Mouse (Mus musculus) ovary, postnatal 14 days (tissue): ENCODE measurements around the gene Lck.

Experiments
- DNase-seq: peaks from one replicate; pipeline ENCODE4 v3.0.0; 2022; ENCODE audit warnings: low spot score

The Lck gene

DNA sequence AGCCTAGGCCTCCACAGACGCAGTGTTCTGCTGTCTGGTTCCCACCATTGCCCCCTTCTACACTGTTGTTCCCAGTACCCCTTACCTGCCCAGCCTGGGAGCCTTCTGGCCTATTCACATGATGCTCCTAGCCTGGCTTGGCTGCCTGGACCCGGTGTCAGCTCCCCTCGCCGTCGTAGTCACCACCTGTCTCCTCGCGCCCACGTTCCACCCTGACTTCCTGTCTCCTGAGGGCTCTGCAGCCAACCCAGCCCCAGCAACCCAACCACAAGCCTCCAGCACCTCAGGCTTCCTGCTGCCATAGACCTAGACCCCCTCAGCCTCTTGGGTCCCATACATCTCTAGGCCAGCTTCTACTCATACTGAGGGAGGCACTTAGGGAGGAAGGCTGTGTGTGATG lies at the start of gene Lck:
Gene Lck, minus strand, starts transcription at position 212 of the 400 bp plus-strand sequence.
- DNase-seq: no peak

DNA sequence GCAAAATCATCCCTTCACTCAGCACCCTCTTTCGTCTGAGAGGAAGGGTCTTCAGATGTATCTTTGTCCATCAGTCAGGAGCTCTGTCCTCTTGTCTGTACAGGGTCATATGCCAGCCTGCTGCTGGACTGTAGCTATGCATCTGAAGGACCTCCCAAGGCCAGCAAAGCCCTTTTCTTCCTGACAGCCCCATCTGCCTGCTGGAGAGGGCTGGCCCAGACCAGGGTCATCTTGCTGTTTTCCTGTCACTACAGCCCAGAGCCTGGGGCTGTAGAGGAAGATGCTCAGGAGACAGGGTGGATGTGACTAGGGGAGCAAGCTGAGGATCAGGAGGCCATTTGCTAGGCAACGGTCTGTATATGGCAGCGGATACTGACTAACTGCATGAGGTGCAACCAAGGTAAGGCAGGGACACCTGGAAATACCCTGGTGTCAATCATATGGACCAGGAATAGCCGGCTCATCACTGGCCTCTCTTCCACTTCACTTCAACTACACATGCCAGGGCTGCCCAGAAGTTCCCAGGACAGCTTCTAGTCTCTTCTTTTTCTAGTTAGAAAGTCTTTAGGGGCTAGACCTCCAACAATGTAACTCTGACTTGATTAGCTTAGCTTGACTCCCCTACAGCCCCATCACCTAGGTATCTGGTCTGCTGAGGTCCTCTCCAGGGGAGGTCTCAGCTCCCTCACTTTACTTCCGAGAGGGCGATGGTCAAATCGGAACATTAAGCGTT lies 49.5 kb upstream of the Lck start:
- DNase-seq: no peak

DNA sequence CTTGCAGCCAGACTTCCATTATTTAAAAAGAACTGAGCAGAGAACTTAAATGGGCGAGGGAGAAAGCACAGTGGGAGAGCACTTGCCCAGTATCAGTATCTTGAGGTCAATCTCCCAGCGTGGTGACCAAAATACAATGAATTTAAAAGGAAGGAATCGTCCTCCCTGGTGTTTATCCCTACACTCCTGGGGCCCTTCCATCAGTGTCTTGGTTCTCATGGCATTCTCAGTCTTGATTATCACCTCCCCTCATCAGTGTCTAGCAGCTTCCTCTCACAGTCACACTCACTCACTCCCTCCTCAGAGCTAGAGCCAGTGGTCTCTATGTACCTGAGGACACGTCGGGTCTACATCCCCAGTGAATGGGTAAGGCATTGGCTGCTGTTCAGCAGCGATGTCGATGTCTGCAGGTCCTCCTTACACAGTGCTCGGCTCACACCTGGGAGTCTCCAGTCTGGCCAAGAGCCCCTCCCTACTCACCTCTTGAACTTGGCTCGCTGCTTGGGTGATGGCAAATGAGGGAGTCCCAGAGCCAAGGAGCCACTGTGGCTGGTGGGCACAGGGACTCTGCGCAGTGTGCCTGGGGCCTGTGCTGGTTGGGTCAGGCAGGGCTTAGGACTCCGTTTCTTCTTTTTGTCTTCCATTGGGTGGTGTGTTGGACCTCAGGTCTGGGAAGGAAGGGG lies 48.8 kb upstream of the Lck start:
- no peak for DNase-seq

DNA sequence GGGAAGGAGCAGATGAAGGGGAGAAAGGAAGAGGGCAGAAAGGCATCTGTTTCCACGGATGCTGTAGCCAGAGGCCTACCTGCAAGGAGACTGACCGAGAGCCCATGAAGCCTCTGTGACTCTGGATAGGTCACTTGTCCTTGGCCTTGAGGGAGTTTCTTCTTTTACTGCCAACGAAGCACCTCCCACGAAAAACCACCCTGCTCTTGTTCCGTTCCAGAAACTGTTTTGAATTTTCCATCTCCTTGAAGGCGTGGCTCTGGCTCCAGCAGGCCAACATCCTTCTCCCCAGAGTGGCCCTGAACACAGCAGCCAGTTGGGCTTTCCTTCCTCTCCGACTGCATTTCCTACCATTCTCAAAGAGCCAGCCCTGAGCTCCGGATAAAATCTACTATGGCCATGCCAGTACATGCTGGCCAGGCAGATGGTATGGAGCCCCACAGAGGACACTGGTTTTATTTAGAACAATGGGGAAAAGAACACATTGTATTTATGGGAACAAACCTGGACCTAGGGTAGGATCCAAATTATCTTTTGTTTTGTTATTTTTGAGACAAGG lies 47.9 kb upstream of the Lck start:
- DNase-seq: no peak

DNA sequence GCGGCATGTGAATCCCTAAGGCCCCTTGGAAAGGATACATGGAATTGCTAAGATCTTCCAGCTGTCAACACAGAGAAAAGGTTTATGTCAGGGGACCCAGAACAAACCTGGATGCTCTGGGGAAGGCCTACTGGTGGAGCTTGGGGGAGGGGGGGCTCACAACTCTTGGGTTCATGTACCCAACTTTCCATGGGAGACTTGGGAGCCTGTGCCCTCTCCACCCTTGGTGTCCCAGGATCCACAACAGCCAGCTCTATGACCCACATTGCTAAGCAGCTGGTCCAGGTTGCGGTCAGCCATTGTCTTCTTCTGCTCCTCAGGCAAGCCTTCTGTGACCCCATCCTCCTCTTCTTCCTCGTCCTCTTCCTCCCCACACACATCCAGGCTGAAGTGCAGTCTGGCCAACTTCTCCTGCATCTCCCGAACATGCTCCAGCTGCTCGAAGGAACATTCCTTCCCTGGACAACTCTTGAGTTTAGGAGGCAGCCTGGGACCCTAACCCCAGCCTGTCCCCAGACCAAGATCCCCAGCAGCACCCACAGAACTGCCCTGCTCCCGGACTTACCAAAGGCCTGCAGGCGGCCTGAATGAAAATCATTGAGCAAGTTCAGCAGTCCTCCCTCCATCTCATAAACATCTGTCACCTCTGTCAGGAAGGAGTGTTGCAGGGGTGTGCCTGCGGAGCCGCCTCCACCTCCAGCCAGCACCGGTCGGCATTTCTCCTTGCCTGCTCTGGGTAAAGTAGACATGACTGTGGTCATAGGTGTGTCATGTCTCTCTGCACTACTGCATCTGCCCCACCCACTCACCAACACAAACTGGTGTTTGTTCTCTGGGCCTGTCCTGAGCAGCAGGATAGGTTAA lies 47.2 kb upstream of the Lck start:
- DNase-seq: no peak

DNA sequence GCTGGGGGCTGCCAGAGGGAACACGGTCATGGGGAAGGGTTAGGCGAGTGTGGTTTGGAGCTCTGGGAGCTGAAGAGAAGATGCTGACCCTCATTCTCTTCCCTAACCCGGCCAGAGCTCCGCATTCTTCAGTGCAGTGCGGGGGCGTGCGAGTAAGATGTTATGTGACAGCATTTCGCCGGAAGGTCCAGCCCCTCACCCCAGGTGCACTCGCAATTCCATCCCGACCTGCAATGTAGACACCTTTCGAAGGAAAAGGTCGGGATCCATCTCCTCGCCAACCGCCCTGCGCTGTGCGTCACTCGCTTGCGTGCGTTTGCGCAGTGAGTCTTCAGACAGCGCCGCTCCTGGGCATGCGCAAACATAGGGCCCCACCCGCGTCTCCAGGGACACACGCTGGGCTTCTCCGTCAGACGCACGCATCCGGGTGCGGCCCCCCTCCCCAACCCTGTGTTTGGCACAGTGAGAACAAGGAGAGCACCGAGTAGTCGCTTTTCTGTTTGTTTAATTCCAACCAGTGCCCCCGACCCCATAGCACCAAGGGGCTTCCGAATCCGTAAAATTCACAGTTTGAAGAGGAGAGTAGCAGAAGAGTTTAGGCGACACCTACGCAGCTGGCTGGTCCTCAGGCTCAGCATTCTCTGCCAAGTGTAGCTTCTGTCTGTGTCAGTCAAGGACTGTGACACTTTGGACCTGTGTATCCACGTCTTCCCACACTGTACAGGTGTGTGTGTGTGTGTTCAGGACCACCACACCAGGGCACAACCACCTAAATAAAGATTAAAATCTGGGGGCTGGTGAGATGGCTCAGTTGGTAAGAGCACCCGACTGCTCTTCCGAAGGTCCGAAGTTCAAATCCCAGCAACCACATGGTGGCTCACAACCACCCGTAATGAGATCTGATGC lies 45.6 kb upstream of the Lck start, which contains the start of gene Iqcc:
Gene Iqcc, minus strand, starts transcription at position 314 of the 906 bp plus-strand sequence.
- peak; percentile 95 for DNase-seq

DNA sequence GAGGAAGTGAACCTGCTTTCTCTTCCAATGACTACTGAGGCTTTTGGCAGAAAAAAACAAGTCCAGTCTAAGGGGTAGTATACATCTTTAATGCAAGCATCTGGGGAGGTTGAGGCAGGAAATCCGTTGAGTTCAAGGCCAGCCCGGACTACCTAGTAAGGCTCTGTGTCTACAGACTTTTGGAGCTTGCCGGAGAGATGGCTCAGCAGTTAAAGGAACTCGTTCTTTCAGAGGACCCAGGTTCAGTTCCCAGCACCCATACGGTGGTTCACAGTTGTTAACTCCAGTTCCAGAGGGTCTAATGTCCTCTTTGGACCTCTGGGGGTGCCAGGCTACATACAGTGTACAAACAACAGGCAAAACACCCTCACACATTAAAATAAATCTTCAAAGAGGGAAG lies 44.6 kb upstream of the Lck start:
- no peak for DNase-seq

DNA sequence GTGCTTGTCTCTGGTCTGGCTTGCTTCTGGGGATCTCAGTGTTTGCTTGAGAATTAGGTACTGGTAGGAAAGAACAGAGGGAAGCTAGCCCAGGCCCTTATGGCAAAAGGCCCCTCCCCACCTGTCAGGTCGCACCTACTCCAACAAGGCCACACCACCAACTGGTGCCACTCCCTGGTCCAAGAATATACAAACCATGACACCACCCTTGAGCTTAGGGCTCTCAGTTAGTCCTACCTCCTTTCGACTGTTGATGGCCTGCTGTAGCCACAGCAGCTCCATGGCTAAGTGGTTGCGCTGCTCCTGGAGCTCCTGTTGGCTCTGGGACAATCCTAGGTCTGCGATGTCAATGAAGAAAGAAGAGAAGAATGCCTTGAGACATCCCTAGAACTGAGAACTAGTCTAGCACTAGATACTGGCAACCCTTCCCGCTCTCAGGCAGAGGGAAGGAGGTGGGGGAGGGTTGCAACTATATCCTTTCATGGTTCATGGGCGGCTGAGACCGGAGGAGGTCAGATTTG lies 43.7 kb upstream of the Lck start:
- DNase-seq: no peak

DNA sequence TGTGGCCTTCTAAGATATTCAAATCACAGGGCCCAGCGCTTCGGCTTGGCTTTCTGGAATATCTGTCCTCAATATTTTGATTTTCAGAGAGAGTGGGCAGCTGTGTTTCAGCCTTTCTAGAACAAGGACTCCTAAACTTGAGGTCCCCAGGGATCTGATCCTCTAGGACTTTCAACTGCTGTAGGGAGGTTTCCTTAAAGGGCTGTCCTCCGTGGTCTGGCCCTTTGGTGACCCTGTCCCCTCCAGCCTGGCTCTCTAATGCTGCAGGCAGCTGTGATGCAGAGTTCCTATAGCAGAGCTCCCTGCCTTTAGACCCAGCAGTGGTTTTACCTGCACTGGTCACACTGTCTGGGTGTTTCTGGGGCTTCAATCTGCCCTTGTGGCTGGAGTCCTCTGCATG lies 43.2 kb upstream of the Lck start:
- no peak for DNase-seq

DNA sequence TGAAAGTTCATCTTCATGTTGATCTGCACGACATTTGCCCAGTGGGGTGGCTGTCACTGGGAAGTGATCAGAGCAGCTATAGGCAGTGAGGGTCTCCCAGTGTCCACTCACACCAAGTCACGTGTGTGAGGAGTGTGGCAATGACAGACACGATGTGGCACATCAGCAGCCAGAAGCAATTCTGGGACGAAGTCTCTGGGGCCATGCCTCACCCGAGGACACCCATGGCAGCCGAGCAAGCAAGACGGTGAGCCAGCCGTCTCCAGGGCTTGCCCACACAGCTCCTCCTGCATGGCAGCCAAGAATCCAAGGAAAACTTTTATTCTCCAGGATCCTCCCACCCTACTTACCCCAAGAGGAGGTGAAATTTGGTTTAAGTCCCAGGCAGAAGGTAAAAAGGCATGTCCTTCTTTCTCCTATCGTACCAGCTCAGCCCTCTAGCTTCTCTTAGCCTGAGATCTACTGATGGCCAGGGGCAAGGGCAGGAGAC lies 42.4 kb upstream of the Lck start:
- no peak for DNase-seq

DNA sequence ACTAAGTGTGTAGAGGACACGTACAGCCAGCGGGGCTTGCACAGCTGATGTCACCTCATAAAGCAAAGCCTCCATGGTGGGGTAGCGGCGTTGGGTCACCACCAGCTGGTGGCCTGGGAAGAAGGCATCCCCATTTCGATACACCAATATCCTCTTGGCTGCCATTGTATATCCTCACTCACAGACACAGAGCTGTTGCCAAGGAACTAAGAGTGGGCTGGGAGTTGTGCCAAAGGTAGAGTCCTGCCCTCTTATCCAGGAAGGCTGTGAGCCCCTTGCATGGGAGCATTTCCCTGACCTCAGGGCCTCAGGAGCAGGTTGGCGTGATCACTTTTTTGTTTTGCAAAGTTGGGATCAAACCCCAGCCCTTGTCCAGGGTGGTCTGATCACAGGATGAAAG lies 40.7 kb upstream of the Lck start, which contains the start of gene Dcdc2b:
Gene Dcdc2b, minus strand, starts transcription at position 165 of the 400 bp plus-strand sequence.
- DNase-seq: no peak

DNA sequence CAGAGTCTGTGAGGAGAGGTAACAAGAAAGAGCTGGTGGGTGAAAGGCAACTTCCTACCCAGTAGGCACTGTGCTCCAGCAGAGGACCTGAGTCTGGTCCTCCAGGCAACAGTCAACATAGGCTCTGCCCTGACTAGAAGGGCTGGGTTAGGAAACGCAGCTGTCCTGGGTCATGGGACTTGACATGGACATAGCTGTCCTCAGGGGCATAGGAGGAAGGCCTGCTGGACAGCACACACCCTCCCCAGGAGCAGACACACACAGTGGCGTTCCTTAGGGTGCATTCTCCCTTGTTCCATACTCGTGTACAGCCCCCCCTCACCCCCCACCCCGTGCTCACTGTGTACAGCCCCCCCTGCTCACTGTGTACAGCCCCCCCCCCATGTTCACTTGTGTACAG lies 37.0 kb upstream of the Lck start:
- no peak for DNase-seq

DNA sequence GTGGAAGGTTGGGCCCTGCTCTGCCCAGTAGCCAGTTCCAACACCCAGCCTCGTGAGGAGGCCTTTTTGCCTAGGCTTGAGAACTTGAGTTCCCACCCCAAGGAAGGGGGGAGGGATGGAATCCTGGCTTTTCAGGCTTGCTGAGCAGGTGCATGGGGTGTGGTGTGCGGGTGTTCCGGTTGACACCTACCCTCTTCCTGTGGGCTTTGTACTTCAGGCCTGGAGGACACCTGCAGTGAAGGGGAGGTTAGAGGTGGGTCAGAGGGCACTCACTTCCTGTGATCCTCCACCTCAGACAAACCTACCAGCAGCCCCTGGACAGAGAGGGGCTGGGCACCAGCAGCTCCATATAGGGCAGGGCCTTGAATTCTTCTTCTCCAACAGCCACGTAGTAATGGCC lies 36.6 kb upstream of the Lck start:
- DNase-seq: no peak

DNA sequence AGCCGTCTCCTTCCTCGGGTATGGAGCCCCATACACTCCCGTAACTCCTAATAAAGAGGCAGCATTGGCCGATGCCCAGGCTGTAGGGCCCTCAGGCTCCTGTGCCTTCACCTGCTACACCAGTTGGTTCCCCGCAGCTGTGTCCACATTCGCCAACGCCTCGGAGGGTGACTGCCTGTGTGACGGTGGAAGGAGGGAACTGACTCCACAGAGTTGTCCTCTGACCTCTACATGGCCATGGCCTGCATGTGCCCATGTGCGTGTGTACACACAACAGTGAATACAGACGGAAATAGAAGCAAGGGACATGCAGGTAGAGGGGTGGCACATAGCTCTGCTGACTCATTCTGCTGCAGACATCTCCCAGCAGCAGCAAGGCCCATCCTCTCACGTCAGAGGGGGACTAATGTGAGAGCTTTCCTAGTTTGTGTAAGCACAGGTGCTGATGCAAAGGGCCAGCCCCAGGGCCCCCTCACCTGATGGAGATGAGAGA lies 35.7 kb upstream of the Lck start:
- DNase-seq: no peak

DNA sequence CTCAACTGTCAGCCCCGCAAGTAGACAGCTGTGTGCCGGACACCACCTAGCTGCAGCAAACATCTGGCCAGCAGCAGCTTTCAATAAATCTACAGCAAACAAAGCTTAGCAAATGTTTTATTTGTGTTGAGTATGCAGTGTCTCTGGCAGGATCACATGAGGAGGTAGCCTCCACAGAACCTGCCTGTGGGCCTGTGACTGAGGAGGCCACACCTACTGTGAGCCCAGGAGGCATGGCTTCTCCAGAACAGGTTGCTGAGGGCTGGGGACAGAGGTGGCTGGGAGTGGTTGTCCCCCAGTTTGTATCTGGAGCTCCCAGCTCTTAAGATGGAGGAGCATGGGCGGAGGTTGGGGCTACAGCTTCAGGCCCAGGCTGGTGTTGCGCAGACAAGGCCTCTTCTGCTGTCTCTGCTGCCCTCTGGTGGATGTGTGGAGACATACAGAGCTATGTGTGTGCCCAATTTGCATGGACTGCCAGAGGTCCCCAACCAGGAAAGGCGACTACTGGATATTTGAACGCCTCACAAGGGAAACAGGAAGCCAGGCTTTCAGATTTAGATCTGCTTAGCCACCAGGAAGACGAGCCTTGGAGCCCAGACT lies 35.1 kb upstream of the Lck start:
- DNase-seq: peak; percentile 72

DNA sequence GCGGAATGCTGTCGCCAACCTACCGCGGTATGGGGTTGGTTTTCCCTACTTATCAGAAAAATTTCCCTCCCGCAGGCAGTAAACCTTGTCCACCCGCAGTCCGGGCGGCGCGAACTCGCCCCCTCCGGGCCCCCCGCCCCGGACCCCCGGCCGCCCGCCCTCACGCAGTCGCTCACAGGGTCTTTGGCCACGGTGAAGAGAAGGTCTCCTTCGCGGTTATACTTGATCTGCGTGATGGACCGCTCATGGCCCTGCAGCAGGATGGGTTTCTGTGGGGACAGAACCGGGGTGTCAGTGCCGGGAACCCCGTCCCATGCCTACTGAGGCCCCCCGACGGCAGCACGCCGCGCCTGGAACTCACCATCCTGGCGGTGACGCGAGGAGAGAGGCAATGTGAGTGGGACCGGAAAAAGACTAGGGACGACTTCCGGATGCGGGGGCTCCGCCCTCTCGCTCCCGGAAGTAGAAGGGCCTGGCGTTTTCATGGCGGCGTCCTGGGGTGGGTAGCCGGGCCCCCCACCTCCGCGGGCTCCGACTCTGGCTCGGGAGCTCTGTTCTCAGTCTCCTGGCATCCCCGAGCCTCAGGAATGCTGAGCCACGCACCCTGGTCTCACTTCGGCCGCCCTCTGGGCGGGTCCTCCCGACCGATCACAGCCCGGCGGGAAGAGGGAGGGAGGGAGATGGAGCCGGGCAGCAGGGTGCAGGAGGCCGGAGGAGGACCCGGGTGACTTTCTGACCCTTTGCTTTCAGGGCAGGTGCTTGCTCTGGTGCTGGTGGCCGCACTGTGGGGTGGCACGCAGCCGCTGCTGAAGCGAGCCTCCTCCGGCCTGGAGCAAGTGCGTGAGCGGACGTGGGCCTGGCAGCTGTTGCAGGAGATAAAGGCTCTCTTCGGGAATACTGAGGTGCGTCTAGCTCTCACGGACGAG lies 27.1 kb upstream of the Lck start, which contains the start of the genes Eif3i and Tmem234:
Gene Eif3i, minus strand, starts transcription at position 416 of the 926 bp plus-strand sequence.
Gene Tmem234, plus strand, starts transcription at position 436 of the 926 bp plus-strand sequence.
- peak; percentile 69 for DNase-seq

DNA sequence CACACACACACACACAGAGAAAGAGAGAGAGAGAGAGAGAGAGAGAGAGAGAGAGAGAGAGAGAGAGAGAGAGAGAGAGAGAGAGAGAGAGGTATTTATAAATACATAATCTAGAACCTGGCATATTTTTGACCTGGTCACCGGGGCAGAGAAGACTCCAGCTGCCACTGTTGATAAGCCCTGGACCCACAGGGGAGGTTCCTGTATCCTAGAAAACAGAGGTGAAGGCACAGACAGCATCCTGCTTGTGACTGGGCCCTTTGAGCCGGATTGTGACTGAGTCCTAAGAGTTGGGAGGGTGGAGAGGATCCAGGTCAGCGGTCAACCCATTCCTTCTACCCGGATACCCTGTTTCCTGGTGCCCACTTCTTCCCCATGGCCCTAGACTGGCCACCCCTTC lies 15.4 kb upstream of the Lck start:
- no peak for DNase-seq

DNA sequence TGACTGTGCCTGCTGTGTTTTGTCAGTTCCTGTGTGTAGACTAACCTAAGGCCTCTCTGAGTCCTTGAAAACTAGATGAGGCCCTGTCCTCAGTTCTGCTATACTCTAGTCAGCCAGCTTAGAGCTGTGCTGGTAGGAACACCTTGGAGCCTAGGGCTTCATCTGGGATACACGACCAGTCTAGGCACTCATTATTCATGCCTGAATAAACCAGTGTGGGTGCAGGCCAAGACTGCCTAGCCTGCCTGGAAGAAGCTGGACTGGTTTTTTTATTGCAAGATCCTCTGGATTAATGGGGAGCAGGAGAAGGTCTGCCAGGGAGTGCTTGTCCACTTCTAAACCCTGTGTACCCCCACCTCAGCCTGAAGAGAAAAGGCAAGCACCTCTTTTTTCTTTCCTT lies 13.5 kb upstream of the Lck start:
- no peak for DNase-seq

DNA sequence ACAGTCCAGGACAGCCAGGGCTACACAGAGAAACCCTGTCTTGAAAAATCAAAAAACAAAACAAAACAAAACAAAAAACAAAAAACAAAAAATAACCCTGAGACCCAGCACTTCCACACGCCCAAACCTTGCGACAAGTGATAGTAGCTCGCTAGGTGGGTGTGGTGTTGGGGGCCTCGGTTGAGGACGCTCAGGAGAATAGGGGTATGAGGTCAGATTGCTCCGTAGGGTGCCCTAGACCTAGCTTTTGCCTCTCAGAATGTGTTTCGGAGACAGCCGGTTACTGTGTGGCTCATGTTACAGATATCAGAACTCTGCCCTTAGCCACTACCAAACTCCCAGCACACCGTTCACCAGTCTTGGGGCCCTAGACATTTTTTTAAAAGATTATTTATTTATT lies 12.3 kb upstream of the Lck start:
- DNase-seq: no peak
